Mouse (Mus musculus) megakaryocyte, embryonic 14.5 days (primary cell): ENCODE measurements at regions not wholly inside any gene's neighbourhood (a gene's known extent, or its start where the extent isn't known, plus 50 kb on each side); places are given as distances from the start of the nearest gene placed in this dataset.

Experiments used
- FLI1 ChIP-seq: IDR thresholded peaks from 2 replicates; pipeline ENCODE4 v1.6.1; 2012; ENCODE audit warnings: low read length, inconsistent platforms, mixed read lengths
- GATA1 ChIP-seq: IDR thresholded peaks from 3 replicates; pipeline ENCODE4 v1.6.1; 2012; ENCODE audit warnings: mixed read lengths, low read length, inconsistent platforms, borderline replicate concordance

DNA sequence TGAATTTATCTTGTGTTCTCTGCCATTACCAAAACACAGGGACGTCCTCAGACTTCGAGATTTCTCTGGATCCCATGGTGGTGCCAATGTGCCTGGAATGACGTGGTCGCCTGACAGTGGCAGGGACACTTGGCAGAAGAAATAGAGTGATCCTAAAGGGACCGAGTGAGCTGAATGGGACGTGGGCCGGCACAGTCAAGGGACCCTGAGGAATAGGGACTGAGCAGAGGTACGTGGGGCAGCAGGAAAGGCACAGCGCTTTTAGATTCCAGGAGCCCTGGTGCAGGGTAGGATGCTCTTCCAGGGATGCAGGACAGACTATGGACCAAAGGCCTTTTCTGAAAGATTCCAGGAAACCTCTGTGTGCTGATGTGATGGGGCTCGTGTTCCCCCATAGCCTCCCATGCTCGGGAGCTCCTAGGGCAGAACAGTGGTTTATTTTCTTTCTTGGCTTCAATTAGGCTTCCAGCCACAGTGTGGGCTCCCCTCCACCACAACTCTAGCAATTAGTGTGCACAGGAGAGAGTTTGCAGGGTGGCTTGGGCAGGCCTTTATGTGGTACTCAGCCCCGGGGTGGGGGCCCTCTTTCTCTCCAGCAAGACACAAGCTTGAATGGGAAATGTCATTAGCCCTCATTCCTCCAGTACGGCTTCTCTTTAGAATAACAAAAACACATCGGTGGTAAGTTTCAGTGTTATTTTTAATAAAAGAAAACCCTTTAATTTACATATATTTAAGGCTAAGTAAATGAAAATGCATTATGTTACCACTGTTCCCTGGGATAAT, 143.0 kb upstream of the A230072I06Rik start:
- TF ChIP-seq GATA1, result no peak
- no peak for TF ChIP-seq FLI1
